Mouse (Mus musculus): ENCODE measurements around the gene Rab5c. TPM values are rescaled to one million over a fixed set of nuclear protein-coding genes. Genes with fewer than 3 reads are reported as not detected.

Rab5c gene
- polyA plus RNA-seq, 1 experiment: 445 TPM

DNA sequence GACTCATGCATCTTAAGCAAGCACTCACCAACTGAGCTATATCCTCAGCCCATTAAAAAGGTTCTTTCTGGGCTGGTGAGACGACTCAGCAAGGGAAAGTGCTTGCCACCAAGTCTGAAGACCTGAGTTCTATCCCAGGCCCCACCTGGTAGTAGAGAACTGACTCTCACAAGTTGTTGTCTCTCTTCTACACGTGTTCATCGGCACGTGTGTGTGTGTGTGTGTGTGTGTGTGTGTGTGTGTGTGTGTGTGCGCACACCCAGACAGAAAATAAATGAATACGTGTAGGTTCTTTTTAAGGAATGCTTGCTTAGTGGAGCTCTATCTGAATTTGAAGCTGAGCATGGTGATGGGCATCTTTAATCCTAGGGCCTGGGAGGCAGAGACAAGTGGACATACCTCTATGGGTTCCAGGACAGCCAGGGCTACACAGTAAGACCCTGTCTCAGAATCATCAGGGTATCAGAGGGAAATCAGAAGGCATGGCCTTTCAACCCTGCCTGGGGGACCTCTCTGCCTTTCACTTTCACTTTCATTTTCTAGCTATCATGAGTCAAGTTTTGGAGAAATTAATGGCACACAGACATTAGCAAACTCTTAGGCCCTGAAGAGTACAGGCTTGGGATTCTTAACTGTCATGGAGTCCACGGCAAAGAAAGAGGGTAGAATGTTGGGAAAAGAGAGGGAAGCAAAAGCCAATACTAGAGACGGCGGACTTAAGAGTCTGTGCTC, 2.7 kb downstream of the Rab5c start:
- WGBS: 82% methylated on average over 9 of the region's 9 CpGs
- H3K4me3 ChIP-seq (ENCODE audit: insufficient read depth, low read depth, low read length): peak overlapping the region; percentile 21

DNA sequence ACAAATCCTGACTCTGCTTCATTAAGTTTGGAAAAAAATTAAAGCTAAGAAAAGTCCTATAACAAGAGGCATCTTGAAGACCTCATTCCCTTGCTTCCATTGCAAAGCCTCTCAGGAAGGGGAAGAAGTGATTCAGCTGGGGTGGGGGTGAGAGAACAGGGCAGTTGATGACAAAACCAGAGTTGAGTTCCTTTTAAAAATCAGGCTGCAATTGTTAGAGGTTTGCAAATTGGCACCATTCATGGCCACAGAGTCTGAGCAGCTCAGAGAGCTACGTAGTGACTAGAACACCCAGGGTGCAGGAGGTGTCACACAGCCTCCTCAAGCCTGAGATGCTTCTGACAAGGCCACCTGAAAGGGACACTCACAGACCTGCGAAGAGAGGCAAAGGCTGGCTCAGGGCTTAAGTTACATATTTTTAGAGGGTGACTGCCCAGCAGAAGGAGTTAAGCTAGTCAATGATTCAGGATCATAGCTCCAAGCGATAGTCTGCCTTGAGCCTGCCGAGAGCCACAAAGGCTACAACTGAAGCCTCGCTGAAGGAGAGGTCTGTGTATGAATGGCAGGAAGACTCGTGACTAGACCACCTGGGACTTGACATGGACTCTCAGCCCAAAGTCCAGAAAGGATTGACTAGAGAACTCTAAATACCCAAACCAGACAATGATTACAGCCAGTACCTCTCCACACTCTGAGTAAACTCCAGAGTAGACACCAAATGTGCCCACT, 7.4 kb downstream of the Rab5c start:
- H3K27ac ChIP-seq (ENCODE audit: insufficient read depth, low read depth, low read length): peak overlapping the region; percentile 58
- H3K27me3 ChIP-seq (replicated peaks; ENCODE audit: control insufficient read depth, insufficient read depth, low read length): no peaks in the 10 kb centered on the region
- peak; percentile 78 for DNase-seq
- H3K4me1 ChIP-seq (ENCODE audit: control insufficient read depth, insufficient read depth, low read length): peaks cover 60% of the 10 kb centered on the region
- 37% methylated on average over 6 of the region's 6 CpGs for WGBS
- no peaks in the 10 kb centered on the region for H3K36me3 ChIP-seq (ENCODE audit: control insufficient read depth, insufficient read depth, low read length)
- TF ChIP-seq CTCF (conservative IDR thresholded peaks at IDR 0.05; ENCODE audit: insufficient read depth, insufficient read length, low read depth, low read length) (no peak), POLR2A (IDR thresholded peaks at IDR 0.05; ENCODE audit: low read depth, low read length) (no peak)
- no peak overlapping the region for H3K4me3 ChIP-seq (ENCODE audit: insufficient read depth, low read depth, low read length)

More for the DNA sequence above, 2.7 kb downstream of the Rab5c start:
- Histone ChIP-seq H3K4me1 (ENCODE audit: control insufficient read depth, insufficient read depth, low read length) (peaks cover 34% of the 10 kb centered on the region), H3K36me3 (ENCODE audit: control insufficient read depth, insufficient read depth, low read length) (no peaks in the 10 kb centered on the region), H3K27me3 (replicated peaks; ENCODE audit: control insufficient read depth, insufficient read depth, low read length) (no peaks in the 10 kb centered on the region), H3K27ac (ENCODE audit: insufficient read depth, low read depth, low read length) (peak overlapping the region; percentile 81)
- TF ChIP-seq POLR2A (IDR thresholded peaks at IDR 0.05; ENCODE audit: low read depth, low read length): no peak
- no peak for TF ChIP-seq CTCF (conservative IDR thresholded peaks at IDR 0.05; ENCODE audit: insufficient read depth, insufficient read length, low read depth, low read length)
- no peak for DNase-seq

DNA sequence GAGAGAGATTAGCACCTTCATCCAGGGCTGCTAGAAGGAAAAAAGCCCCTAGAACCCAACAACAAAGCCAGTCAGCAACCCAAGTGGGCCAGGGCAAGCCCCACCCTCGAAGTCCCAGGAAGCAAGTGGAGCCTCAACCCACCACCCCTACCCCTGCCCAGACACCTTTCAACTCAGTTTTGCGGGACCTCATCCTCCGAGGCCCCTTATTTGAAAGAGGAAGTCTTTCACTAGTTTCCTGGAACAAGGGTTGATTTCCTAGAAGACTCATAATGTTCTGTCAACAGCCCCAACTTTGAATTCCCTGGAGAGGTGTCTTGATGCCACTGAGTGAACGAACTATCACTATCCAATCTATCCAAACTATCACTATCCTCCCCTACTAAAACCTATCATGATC, 8.0 kb downstream of the Rab5c start:
- TF ChIP-seq POLR2A (IDR thresholded peaks at IDR 0.05; ENCODE audit: low read depth, low read length) (no peak), CTCF (conservative IDR thresholded peaks at IDR 0.05; ENCODE audit: insufficient read depth, insufficient read length, low read depth, low read length) (no peak)
- H3K4me3 ChIP-seq (ENCODE audit: insufficient read depth, low read depth, low read length): no peak overlapping the region
- peaks cover 61% of the 10 kb centered on the region for H3K4me1 ChIP-seq (ENCODE audit: control insufficient read depth, insufficient read depth, low read length)
- 40% methylated on average over 4 of the region's 4 CpGs for WGBS
- H3K27me3 ChIP-seq (replicated peaks; ENCODE audit: control insufficient read depth, insufficient read depth, low read length): no peaks in the 10 kb centered on the region
- no peak overlapping the region; the same call in 1 of the 2 replicates for H3K27ac ChIP-seq (ENCODE audit: insufficient read depth, low read depth, low read length)
- H3K36me3 ChIP-seq (ENCODE audit: control insufficient read depth, insufficient read depth, low read length): no peaks in the 10 kb centered on the region
- no peak for DNase-seq

DNA sequence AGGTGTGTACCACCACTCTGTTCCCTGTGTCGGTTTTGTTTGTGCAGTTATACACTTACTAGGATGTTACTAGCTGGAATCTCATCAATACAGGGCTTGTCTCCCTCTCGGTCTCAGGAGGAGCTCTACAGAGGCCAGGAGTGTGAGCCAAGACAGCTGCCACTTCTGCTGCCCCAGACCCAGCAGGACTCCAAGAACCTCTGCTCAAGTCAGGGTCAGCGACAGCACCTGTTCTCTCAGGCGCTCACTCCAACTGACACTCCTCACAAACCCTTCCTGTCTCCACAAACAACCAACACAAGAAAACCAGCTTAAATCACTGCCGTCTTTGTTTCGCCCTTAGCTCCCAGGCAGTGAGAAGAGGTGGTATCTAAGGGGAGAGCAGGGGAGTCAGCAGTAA, 9.4 kb downstream of the Rab5c start:
- H3K27me3 ChIP-seq (replicated peaks; ENCODE audit: control insufficient read depth, insufficient read depth, low read length): no peaks in the 10 kb centered on the region
- TF ChIP-seq POLR2A (IDR thresholded peaks at IDR 0.05; ENCODE audit: low read depth, low read length) (no peak), CTCF (conservative IDR thresholded peaks at IDR 0.05; ENCODE audit: insufficient read depth, insufficient read length, low read depth, low read length) (no peak)
- H3K27ac ChIP-seq (ENCODE audit: insufficient read depth, low read depth, low read length): peak overlapping the region; percentile 43
- no peak overlapping the region for H3K4me3 ChIP-seq (ENCODE audit: insufficient read depth, low read depth, low read length)
- DNase-seq: no peak
- peaks cover 68% of the 10 kb centered on the region for H3K4me1 ChIP-seq (ENCODE audit: control insufficient read depth, insufficient read depth, low read length)
- no peaks in the 10 kb centered on the region for H3K36me3 ChIP-seq (ENCODE audit: control insufficient read depth, insufficient read depth, low read length)
- WGBS: 71% methylated on average over 6 of the region's 6 CpGs

DNA sequence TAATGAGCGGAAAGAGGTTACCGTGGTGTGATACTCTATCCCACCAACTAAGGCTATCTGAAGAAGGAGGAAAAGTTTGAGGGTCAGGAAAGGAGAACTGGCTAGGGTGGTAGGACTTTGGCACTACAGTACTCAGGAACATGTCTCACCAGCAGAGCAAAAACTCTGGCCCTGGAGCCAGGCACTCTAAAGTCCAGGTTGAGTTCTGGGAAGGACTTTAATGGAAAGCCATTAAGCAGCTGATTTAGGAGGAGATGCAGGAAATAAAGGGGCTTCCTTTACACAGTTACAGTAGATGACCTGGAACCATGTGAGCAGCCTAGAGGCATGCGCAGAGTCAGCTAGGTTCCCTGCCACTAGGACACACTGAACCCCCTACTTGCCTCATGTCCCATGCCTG, 10.8 kb downstream of the Rab5c start:
- no peak for TF ChIP-seq POLR2A (IDR thresholded peaks at IDR 0.05; ENCODE audit: low read depth, low read length)
- TF ChIP-seq CTCF (conservative IDR thresholded peaks at IDR 0.05; ENCODE audit: insufficient read depth, insufficient read length, low read depth, low read length): no peak
- H3K4me1 ChIP-seq (ENCODE audit: control insufficient read depth, insufficient read depth, low read length): peaks cover 72% of the 10 kb centered on the region
- DNase-seq: peak; percentile 91
- peak overlapping the region; percentile 94 for H3K27ac ChIP-seq (ENCODE audit: insufficient read depth, low read depth, low read length)
- no peak overlapping the region for H3K4me3 ChIP-seq (ENCODE audit: insufficient read depth, low read depth, low read length)
- WGBS: 55% methylated on average over 3 of the region's 3 CpGs
- H3K36me3 ChIP-seq (ENCODE audit: control insufficient read depth, insufficient read depth, low read length): no peaks in the 10 kb centered on the region
- H3K27me3 ChIP-seq (replicated peaks; ENCODE audit: control insufficient read depth, insufficient read depth, low read length): no peaks in the 10 kb centered on the region

DNA sequence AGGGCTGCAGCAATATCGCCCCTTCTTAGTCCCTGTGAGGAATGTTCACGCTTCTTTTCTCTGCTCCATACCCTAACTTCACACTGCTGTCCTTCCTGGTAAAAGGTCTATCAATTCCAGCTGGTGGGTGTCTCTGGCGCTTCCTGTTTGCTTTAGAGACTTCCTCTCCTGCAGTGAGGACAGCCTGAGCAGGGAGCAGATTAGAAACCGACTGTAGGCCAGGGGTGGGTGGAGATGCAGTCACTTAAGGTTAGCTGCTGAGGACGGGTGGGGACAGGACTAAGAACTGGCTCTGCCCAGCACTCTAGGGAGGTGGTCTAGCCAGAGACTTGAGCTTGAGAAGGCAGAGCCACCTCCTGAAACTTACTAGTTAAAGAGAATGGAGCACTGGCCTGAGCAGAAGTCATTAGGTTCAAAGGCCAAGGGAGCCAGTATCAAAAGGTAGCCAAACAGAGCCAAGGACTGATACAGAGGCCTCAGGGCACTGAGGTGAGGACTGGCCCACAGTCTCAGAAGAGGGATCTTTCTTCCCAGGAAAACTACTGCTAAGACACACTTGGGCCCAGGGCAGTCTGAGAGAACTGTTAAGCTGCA, 13.0 kb downstream of the Rab5c start:
- H3K27ac ChIP-seq (ENCODE audit: insufficient read depth, low read depth, low read length): peak overlapping the region; percentile 88
- TF ChIP-seq POLR2A (IDR thresholded peaks at IDR 0.05; ENCODE audit: low read depth, low read length) (no peak), CTCF (conservative IDR thresholded peaks at IDR 0.05; ENCODE audit: insufficient read depth, insufficient read length, low read depth, low read length) (no peak)
- peaks cover 77% of the 10 kb centered on the region for H3K4me1 ChIP-seq (ENCODE audit: control insufficient read depth, insufficient read depth, low read length)

More for the DNA sequence above, 13.0 kb downstream of the Rab5c start:
- whole genome bisulfite sequencing: 27% methylated on average over 5 of the region's 5 CpGs
- Histone ChIP-seq H3K27me3 (replicated peaks; ENCODE audit: control insufficient read depth, insufficient read depth, low read length) (no peaks in the 10 kb centered on the region), H3K4me3 (ENCODE audit: insufficient read depth, low read depth, low read length) (no peak overlapping the region), H3K36me3 (ENCODE audit: control insufficient read depth, insufficient read depth, low read length) (no peaks in the 10 kb centered on the region)
- DNase-seq: peak; percentile 79
